Mouse (Mus musculus) stomach, postnatal 0 days (tissue): ENCODE data around the gene Ctdspl.

ENCODE experiments used
- CTCF ChIP-seq: IDR thresholded peaks from 2 replicates; pipeline ENCODE4 v1.5.1; 2016; ENCODE audit warnings: antibody characterized with exemption, low read depth, mild to moderate bottlenecking, moderate library complexity
- EP300 ChIP-seq: optimal IDR thresholded peaks from 2 replicates; pipeline ENCODE3; 2016; ENCODE audit warnings: antibody characterized with exemption

- no peak for TF ChIP-seq CTCF
- TF ChIP-seq EP300: no peak
These were observed 50.3 kb downstream of the Ctdspl start for GRCm38 (mm10) chr9:118976561-118976960.
